Mouse (Mus musculus): ENCODE measurements around the gene Cfd.

DNA sequence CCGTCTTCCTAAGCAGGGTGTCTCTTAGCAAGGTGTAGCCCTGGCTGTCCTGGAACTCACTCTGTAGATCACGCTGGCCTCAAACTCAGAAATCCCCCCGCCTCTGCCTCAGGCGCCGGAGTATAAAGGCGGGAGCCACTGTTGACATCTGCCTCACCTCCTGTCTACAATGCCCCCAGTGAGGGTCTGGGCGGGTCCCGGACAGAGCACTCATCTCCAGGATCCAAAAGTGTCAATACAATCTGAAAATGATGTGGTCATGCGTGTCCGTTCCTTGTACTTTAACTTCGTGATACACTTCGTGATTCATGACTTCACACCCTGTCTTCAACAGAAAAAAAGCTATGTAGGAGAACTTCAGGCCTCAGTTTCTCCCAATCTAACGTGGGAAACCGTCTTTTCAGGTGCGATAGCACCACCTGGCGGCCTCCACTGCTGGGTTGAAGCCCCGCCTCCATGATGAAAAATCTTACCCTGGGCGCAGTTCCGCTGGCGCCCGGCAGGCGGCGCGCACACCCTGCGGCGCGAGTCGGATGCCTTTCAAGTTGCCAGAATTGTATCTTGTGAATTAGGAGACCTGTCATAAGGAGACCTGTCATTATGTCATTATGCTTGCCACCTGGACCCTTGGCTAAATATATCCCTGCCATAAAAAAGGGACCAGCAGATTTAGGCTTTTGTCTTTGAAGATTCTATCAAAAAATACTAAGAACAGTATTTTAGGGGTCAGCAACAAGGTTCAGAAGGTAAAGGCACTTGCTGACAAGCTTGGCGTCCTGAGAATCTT, 34.5 kb downstream of the Cfd start:
- peak; percentile 98 for TF ChIP-seq CTCF (conservative IDR thresholded peaks at IDR 0.05; ENCODE audit: insufficient read depth, insufficient read length, low read depth, low read length)
- no peak for TF ChIP-seq POLR2A (IDR thresholded peaks at IDR 0.05; ENCODE audit: low read depth, low read length)
